Mouse (Mus musculus) liver, embryonic 14.5 days (tissue): ENCODE results near the gene Lfng.

Experiments used
- CTCF ChIP-seq: IDR thresholded peaks from 2 replicates; pipeline ENCODE4 v1.5.1; 2016; ENCODE audit warnings: antibody characterized with exemption, low read depth, control low read depth
- EP300 ChIP-seq: IDR thresholded peaks from 2 replicates; pipeline ENCODE4 v1.6.1; 2016; ENCODE audit warnings: antibody characterized with exemption, low read depth

- TF ChIP-seq CTCF (no peak), EP300 (no peak)
Measured at GRCm38 (mm10) chr5:140605228-140605627, 1.9 kb upstream of the Lfng start.
